Mouse (Mus musculus): ENCODE data around the gene Olfr992. TPM values are rescaled to one million over a fixed set of nuclear protein-coding genes. Genes with fewer than 3 reads are reported as not detected.

Olfr992 gene
- polyA plus RNA-seq (2015; fragmentation: Illumina TruSeq; extraction: RNeasy Lipid Tissue Mini Kit (QIAGEN cat#74804); ENCODE audit: insufficient read depth, low replicate concordance): not detected

DNA sequence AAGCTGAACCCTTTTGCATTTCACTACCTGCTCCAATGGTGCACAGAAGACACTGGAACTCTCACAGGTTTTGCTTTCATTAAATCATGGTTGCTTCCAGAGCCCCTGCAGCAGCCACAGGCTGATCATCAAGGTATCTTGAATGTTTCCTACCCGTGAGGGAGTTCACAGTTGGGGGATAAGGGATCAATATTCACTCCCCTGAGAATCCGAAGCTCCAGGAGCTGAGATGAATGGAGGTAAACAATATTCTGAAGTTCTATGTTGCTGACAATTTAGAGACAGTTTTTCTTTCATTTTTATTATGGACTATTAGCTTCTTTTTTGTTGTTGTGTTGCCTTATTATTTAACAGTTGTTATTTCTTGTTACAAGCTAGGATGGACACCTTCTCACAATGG, at the start of gene Olfr992:
Olfr992 (minus strand) TSS at position 101 of the 400 bp plus-strand sequence.

GRCm38 (mm10) chr2:85443539-85443938, 34.3 kb upstream of the Olfr992 start, which contains the start of gene Olfr995:
Gene Olfr995 (minus strand): TSS chr2:85443639.

DNA sequence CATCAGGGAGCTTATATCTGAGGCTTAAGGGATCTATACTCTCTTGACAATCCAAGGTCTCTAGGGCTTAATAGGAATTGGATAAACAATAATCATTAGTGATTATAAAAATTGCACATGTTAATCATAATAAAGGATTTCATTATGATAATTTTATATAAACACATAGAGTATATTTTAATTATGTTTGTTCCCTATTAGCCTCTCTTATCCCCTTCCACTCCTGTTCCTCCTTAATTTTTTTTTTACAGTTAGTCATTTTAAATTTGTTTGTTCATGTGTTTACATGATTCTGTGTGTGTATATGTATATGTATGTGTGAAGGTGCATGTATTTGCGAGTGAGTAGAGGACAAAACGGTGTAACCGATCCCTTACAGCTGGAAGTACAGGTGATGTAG, 27.1 kb upstream of the Olfr992 start, which contains the start of gene Olfr994:
Olfr994 (minus strand) TSS at position 101 of the 400 bp plus-strand sequence.

DNA sequence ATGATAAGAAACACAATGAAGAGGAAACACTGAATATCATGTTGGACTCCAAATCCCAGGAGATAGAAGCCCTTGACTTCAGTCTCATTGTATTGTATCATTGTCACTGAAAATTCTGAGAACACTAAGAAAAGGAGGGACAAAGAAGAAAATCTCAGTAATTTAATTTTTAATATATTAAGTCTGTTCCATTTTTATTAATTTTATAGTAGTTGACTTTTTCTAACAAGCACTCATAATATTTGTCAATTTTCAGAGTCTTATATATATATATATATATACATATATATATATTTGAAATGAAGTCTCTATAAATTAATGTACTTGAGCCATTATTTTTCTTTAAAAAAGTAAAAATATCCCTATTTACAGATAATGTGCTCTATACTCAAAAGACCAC, 5.5 kb upstream of the Olfr992 start, which contains the start of gene Olfr993:
Olfr993 (minus strand) TSS at position 101 of the 400 bp plus-strand sequence.

GRCm38 (mm10) chr2:85363127-85363526, 46.1 kb downstream of the Olfr992 start, which contains the start of gene Olfr988:
Gene Olfr988 (minus strand): TSS chr2:85363227.

Other genes with a start within 250 kb of the Olfr992 start
- 0.81 TPM for gene Lrrc55, start 212.3 kb downstream of the Olfr992 start, polyA plus RNA-seq (2015; fragmentation: Illumina TruSeq; extraction: RNeasy Lipid Tissue Mini Kit (QIAGEN cat#74804); ENCODE audit: insufficient read depth, low replicate concordance)
- not detected for gene Olfr987, start 70.2 kb downstream of the Olfr992 start, polyA plus RNA-seq (2015; fragmentation: Illumina TruSeq; extraction: RNeasy Lipid Tissue Mini Kit (QIAGEN cat#74804); ENCODE audit: insufficient read depth, low replicate concordance)
- not detected for gene Olfr988, start 46.2 kb downstream of the Olfr992 start, polyA plus RNA-seq (2015; fragmentation: Illumina TruSeq; extraction: RNeasy Lipid Tissue Mini Kit (QIAGEN cat#74804); ENCODE audit: insufficient read depth, low replicate concordance)
- gene Olfr993, start 5.4 kb upstream of the Olfr992 start, polyA plus RNA-seq (2015; fragmentation: Illumina TruSeq; extraction: RNeasy Lipid Tissue Mini Kit (QIAGEN cat#74804); ENCODE audit: insufficient read depth, low replicate concordance): not detected
- not detected for gene Olfr994, start 27.0 kb upstream of the Olfr992 start, polyA plus RNA-seq (2015; fragmentation: Illumina TruSeq; extraction: RNeasy Lipid Tissue Mini Kit (QIAGEN cat#74804); ENCODE audit: insufficient read depth, low replicate concordance)
- gene Olfr995, start 34.2 kb upstream of the Olfr992 start, polyA plus RNA-seq (2015; fragmentation: Illumina TruSeq; extraction: RNeasy Lipid Tissue Mini Kit (QIAGEN cat#74804); ENCODE audit: insufficient read depth, low replicate concordance): not detected
- not detected for gene 4833423E24Rik, start 109.6 kb upstream of the Olfr992 start, polyA plus RNA-seq (2015; fragmentation: Illumina TruSeq; extraction: RNeasy Lipid Tissue Mini Kit (QIAGEN cat#74804); ENCODE audit: insufficient read depth, low replicate concordance)
- gene Olfr996, start 169.7 kb upstream of the Olfr992 start, polyA plus RNA-seq (2015; fragmentation: Illumina TruSeq; extraction: RNeasy Lipid Tissue Mini Kit (QIAGEN cat#74804); ENCODE audit: insufficient read depth, low replicate concordance): not detected
- not detected for gene Olfr998, start 179.5 kb upstream of the Olfr992 start, polyA plus RNA-seq (2015; fragmentation: Illumina TruSeq; extraction: RNeasy Lipid Tissue Mini Kit (QIAGEN cat#74804); ENCODE audit: insufficient read depth, low replicate concordance)
- not detected for gene Olfr1000, start 202.4 kb upstream of the Olfr992 start, polyA plus RNA-seq (2015; fragmentation: Illumina TruSeq; extraction: RNeasy Lipid Tissue Mini Kit (QIAGEN cat#74804); ENCODE audit: insufficient read depth, low replicate concordance)
- not detected for gene Olfr1002, start 241.2 kb upstream of the Olfr992 start, polyA plus RNA-seq (2015; fragmentation: Illumina TruSeq; extraction: RNeasy Lipid Tissue Mini Kit (QIAGEN cat#74804); ENCODE audit: insufficient read depth, low replicate concordance)

All from spleen, adult 10 weeks (tissue).